Mouse (Mus musculus) E14TG2a.4 (cell line): ENCODE data around the gene Epha4.
A peak's percentile ranks its signal among the peaks of the same experiment; 100 is the strongest.

Experiments used
- H3K27me3 ChIP-seq: 2 replicates; pipeline ENCODE4 v1.6.1; 2014; ENCODE audit warnings: low read length, control low read depth; ENCODE audit not compliant: insufficient read depth
- H3K36me3 ChIP-seq: 2 replicates; pipeline ENCODE4 v1.6.1; 2014; ENCODE audit warnings: low read length, control low read depth; ENCODE audit not compliant: insufficient read depth
- H3K4me1 ChIP-seq: replicated peaks from 2 replicates; pipeline ENCODE4 v1.6.1; 2014; ENCODE audit warnings: low read depth, low read length, control low read depth
- H3K4me3 ChIP-seq: replicated peaks from 2 replicates; pipeline ENCODE4 v1.5.1; 2014; ENCODE audit warnings: mild to moderate bottlenecking, low read length
- H3K9me3 ChIP-seq: 2 replicates; pipeline ENCODE4 v1.6.1; 2014; ENCODE audit warnings: low read length, control low read depth
- CTCF ChIP-seq: conservative IDR thresholded peaks from 2 replicates; pipeline ENCODE4 v1.5.1; 2014; ENCODE audit warnings: low read length
- NANOG ChIP-seq: IDR thresholded peaks from 2 replicates; pipeline ENCODE4 v1.6.1; 2014; ENCODE audit warnings: borderline replicate concordance, low read length, mixed read lengths
- POU5F1 ChIP-seq: IDR thresholded peaks from 2 replicates; pipeline ENCODE4 v1.6.1; 2014; ENCODE audit warnings: low read length, borderline replicate concordance

The Epha4 gene

GRCm38 (mm10) chr1:77374054-77374453 lies 140.8 kb downstream of the Epha4 start:
- H3K4me3 ChIP-seq = 0 out of 2 replicates have a peak overlapping the region, but pooled peaks have one; percentile 13
- no peaks in the 10 kb centered on the region for H3K9me3 ChIP-seq
- TF ChIP-seq NANOG (no peak), CTCF (no peak), POU5F1 (no peak)
- peaks cover 12% of the 10 kb centered on the region for H3K4me1 ChIP-seq
- peaks cover 81% of the 10 kb centered on the region for H3K36me3 ChIP-seq
- no peaks in the 10 kb centered on the region for H3K27me3 ChIP-seq

GRCm38 (mm10) chr1:77370921-77371320 lies 144.0 kb downstream of the Epha4 start:
- no peak overlapping the region for H3K4me3 ChIP-seq
- peaks cover 12% of the 10 kb centered on the region for H3K4me1 ChIP-seq
- no peaks in the 10 kb centered on the region for H3K9me3 ChIP-seq
- H3K27me3 ChIP-seq = no peaks in the 10 kb centered on the region
- no peak for TF ChIP-seq CTCF
- TF ChIP-seq POU5F1 = no peak
- TF ChIP-seq NANOG = no peak
- peaks cover 61% of the 10 kb centered on the region for H3K36me3 ChIP-seq

GRCm38 (mm10) chr1:77369255-77369837 lies 145.5 kb downstream of the Epha4 start:
- Histone ChIP-seq H3K9me3 (no peaks in the 10 kb centered on the region), H3K4me3 (no peak overlapping the region), H3K27me3 (no peaks in the 10 kb centered on the region), H3K4me1 (peaks cover 7% of the 10 kb centered on the region), H3K36me3 (peaks cover 51% of the 10 kb centered on the region)
- TF ChIP-seq CTCF (no peak), POU5F1 (no peak), NANOG (no peak)

- Histone ChIP-seq H3K27me3 (no peaks in the 10 kb centered on the region), H3K36me3 (peaks cover 25% of the 10 kb centered on the region), H3K4me3 (no peak overlapping the region), H3K4me1 (no peaks in the 10 kb centered on the region), H3K9me3 (no peaks in the 10 kb centered on the region)
- no peak for TF ChIP-seq POU5F1
- no peak for TF ChIP-seq NANOG
- TF ChIP-seq CTCF = no peak
Observed at GRCm38 (mm10) chr1:77365850-77366249, 149.0 kb downstream of the Epha4 start.

GRCm38 (mm10) chr1:77364596-77364995 lies 150.3 kb downstream of the Epha4 start:
- Histone ChIP-seq H3K36me3 (peaks cover 16% of the 10 kb centered on the region), H3K4me3 (no peak overlapping the region), H3K27me3 (no peaks in the 10 kb centered on the region), H3K9me3 (no peaks in the 10 kb centered on the region), H3K4me1 (no peaks in the 10 kb centered on the region)
- no peak for TF ChIP-seq NANOG
- no peak for TF ChIP-seq CTCF
- no peak for TF ChIP-seq POU5F1

- Histone ChIP-seq H3K36me3 (peaks cover 9% of the 10 kb centered on the region), H3K9me3 (no peaks in the 10 kb centered on the region), H3K4me1 (no peaks in the 10 kb centered on the region), H3K4me3 (no peak overlapping the region), H3K27me3 (no peaks in the 10 kb centered on the region)
- TF ChIP-seq NANOG (no peak), POU5F1 (no peak), CTCF (no peak)
Observed at GRCm38 (mm10) chr1:77363848-77364247, 151.0 kb downstream of the Epha4 start.

GRCm38 (mm10) chr1:77346459-77346858 lies 168.4 kb downstream of the Epha4 start:
- H3K27me3 ChIP-seq = no peaks in the 10 kb centered on the region
- TF ChIP-seq NANOG (no peak), POU5F1 (no peak), CTCF (no peak)
- no peaks in the 10 kb centered on the region for H3K36me3 ChIP-seq
- peaks cover 6% of the 10 kb centered on the region; the same call in 1 of the 2 replicates for H3K9me3 ChIP-seq
- H3K4me1 ChIP-seq = no peaks in the 10 kb centered on the region
- H3K4me3 ChIP-seq = no peak overlapping the region

- TF ChIP-seq NANOG (no peak), CTCF (no peak), POU5F1 (no peak)
- peaks cover 7% of the 10 kb centered on the region; the same call in 1 of the 2 replicates for H3K4me1 ChIP-seq
Observed at GRCm38 (mm10) chr1:77343792-77344191, 171.1 kb downstream of the Epha4 start.

GRCm38 (mm10) chr1:77339701-77340100 lies 175.2 kb downstream of the Epha4 start:
- H3K36me3 ChIP-seq = no peaks in the 10 kb centered on the region
- H3K9me3 ChIP-seq = peaks cover 6% of the 10 kb centered on the region; the same call in 1 of the 2 replicates
- no peak for TF ChIP-seq POU5F1
- no peak for TF ChIP-seq CTCF
- TF ChIP-seq NANOG = no peak
- peaks cover 7% of the 10 kb centered on the region; the same call in 1 of the 2 replicates for H3K4me1 ChIP-seq
- no peak overlapping the region for H3K4me3 ChIP-seq
- no peaks in the 10 kb centered on the region for H3K27me3 ChIP-seq

More at GRCm38 (mm10) chr1:77343792-77344191, 171.1 kb downstream of the Epha4 start:
- H3K36me3 ChIP-seq = no peaks in the 10 kb centered on the region
- H3K4me3 ChIP-seq = no peak overlapping the region
- no peaks in the 10 kb centered on the region for H3K27me3 ChIP-seq
- peaks cover 6% of the 10 kb centered on the region; the same call in 1 of the 2 replicates for H3K9me3 ChIP-seq
